Mouse (Mus musculus) lung, postnatal 10 days (tissue): ENCODE data around the gene Slitrk2.

Experiments
- DNase-seq: peaks from one replicate; pipeline ENCODE4 v3.0.0; 2021

Gene Slitrk2

GRCm38 (mm10) chrX:66648911-66649620, at the start of gene Slitrk2:
Gene Slitrk2, plus strand, starts transcription at chrX:66649318.
- DNase-seq, result no peak

- DNase-seq, result no peak
Observed at GRCm38 (mm10) chrX:66605490-66605889, 43.6 kb upstream of the Slitrk2 start.

GRCm38 (mm10) chrX:66652455-66653144, 3.5 kb downstream of the Slitrk2 start:
- DNase-seq, result peak; percentile 18

- DNase-seq, result no peak
Observed at GRCm38 (mm10) chrX:66657365-66657764, 8.2 kb downstream of the Slitrk2 start.

- DNase-seq, result no peak
Observed at GRCm38 (mm10) chrX:66676959-66677358, 27.8 kb downstream of the Slitrk2 start.

GRCm38 (mm10) chrX:66678646-66679045, 29.5 kb downstream of the Slitrk2 start:
- DNase-seq, result no peak
